Mouse (Mus musculus) lung, adult 2 months (tissue): Measurements from ENCODE around the gene Pipox.

Experiments
- CTCF ChIP-seq: fragments of 200-500 bp; IDR thresholded peaks from 2 replicates; pipeline ENCODE4 v1.5.1; 2011; ENCODE audit warnings: mild to moderate bottlenecking, low read length, control low read depth; ENCODE audit not compliant: insufficient read depth
- POLR2A ChIP-seq: fragments of 200-500 bp; IDR thresholded peaks from 2 replicates; pipeline ENCODE4 v1.6.1; 2011; ENCODE audit warnings: low read depth, mild to moderate bottlenecking, control low read depth, low read length, borderline replicate concordance; ENCODE audit errors: extremely low read depth

- no peak for TF ChIP-seq CTCF
- no peak for TF ChIP-seq POLR2A
Measured at GRCm38 (mm10) chr11:77934111-77934521, 40.2 kb upstream of the Pipox start.
